Mouse (Mus musculus): Measurements from ENCODE around the gene Eef1e1. TPM values are rescaled to one million over a fixed set of nuclear protein-coding genes. Genes with fewer than 3 reads are reported as not detected.

Gene Eef1e1
- polyA plus RNA-seq, 2 experiments = 21.4 to 44.4 TPM

- 70% methylated on average over 5 of the region's 5 CpGs for WGBS
- H3K9ac ChIP-seq (ENCODE audit: low read depth, low read length, severe bottlenecking) = no peak overlapping the region
- DNase-seq (ENCODE audit: low spot score) (no peak), ATAC-seq (ENCODE audit: low FRiP score, low read depth) (no peak)
- no peaks in the 10 kb centered on the region for H3K4me1 ChIP-seq (ENCODE audit: control insufficient read depth, insufficient read depth, low read length)
- TF ChIP-seq POLR2A (IDR thresholded peaks at IDR 0.05; ENCODE audit: borderline replicate concordance, extremely low read depth, insufficient read depth, insufficient read length) = no peak
- H3K27ac ChIP-seq (replicated peaks; ENCODE audit: low read depth, low read length) = no peak overlapping the region
- H3K4me2 ChIP-seq (replicated peaks; ENCODE audit: low read depth, low read length, severe bottlenecking) = no peak overlapping the region
- no peak overlapping the region for H3K4me3 ChIP-seq (replicated peaks; ENCODE audit: low read length)
- peaks cover 24% of the 10 kb centered on the region for H3K36me3 ChIP-seq (ENCODE audit: control insufficient read depth, insufficient read depth, low read length)
- no peaks in the 10 kb centered on the region for H3K9me3 ChIP-seq (ENCODE audit: control insufficient read depth, low read length)
- no peaks in the 10 kb centered on the region for H3K27me3 ChIP-seq (ENCODE audit: control insufficient read depth, insufficient read depth, low read length)
These were observed 44.6 kb downstream of the Eef1e1 start for GRCm38 (mm10) chr13:38614298-38614697.

DNA sequence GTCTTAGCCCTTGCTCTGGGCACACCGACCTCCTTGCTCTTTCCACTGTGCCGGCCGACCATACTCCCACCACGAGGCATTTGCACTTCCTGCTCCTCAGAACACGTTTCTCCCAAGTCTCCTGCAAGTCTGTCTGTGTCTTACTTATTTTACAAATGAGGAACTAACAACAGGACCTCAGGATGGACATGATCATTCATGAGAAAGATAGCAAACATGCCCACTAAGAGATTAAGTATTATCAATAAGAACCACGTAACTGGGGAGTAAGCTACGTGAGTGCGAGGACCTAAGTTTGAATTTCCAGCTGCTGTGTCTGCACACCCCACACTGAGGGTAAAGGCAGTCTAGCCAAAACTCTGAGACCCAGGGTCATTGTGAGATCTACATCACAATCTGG, 45.3 kb downstream of the Eef1e1 start:
- 88% methylated on average over 8 of the region's 8 CpGs for WGBS
- H3K9me3 ChIP-seq (ENCODE audit: control insufficient read depth, low read length) = no peaks in the 10 kb centered on the region
- TF ChIP-seq POLR2A (IDR thresholded peaks at IDR 0.05; ENCODE audit: borderline replicate concordance, extremely low read depth, insufficient read depth, insufficient read length) = no peak
- peaks cover 22% of the 10 kb centered on the region for H3K36me3 ChIP-seq (ENCODE audit: control insufficient read depth, insufficient read depth, low read length)
- no peak for DNase-seq (ENCODE audit: low spot score)
- no peak overlapping the region for H3K4me3 ChIP-seq (replicated peaks; ENCODE audit: low read length)
- no peak overlapping the region for H3K4me2 ChIP-seq (replicated peaks; ENCODE audit: low read depth, low read length, severe bottlenecking)
- no peak overlapping the region for H3K27ac ChIP-seq (replicated peaks; ENCODE audit: low read depth, low read length)
- no peaks in the 10 kb centered on the region for H3K4me1 ChIP-seq (ENCODE audit: control insufficient read depth, insufficient read depth, low read length)
- H3K9ac ChIP-seq (ENCODE audit: low read depth, low read length, severe bottlenecking) = no peak overlapping the region
- no peaks in the 10 kb centered on the region for H3K27me3 ChIP-seq (ENCODE audit: control insufficient read depth, insufficient read depth, low read length)
- ATAC-seq (ENCODE audit: low FRiP score, low read depth) = no peak

DNA sequence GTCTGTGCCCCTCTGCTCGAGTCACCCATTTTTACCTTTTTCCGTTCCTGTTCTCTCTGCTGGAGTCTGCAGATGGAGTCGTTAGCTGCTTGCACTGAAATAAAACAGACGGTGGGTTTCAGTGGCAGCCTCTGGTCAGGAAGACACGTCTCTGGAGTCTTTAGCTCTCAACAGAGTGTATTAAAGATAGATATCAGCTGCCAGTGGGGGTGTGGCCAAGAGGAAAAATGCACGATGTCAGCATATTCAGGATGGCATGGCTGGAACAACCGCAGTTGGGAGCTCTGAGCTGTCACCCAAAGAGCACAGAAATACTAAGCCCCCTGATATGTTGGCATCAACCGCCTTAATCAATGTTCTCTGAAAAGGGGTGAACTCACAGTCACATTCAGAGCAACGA, 46.2 kb downstream of the Eef1e1 start:
- no peak overlapping the region for H3K4me3 ChIP-seq (replicated peaks; ENCODE audit: low read length)
- no peak overlapping the region for H3K27ac ChIP-seq (replicated peaks; ENCODE audit: low read depth, low read length)
- TF ChIP-seq POLR2A (IDR thresholded peaks at IDR 0.05; ENCODE audit: borderline replicate concordance, extremely low read depth, insufficient read depth, insufficient read length) = no peak
- no peaks in the 10 kb centered on the region for H3K4me1 ChIP-seq (ENCODE audit: control insufficient read depth, insufficient read depth, low read length)
- H3K9me3 ChIP-seq (ENCODE audit: control insufficient read depth, low read length) = no peaks in the 10 kb centered on the region
- WGBS = 83% methylated on average over 9 of the region's 9 CpGs
- H3K36me3 ChIP-seq (ENCODE audit: control insufficient read depth, insufficient read depth, low read length) = peaks cover 22% of the 10 kb centered on the region
- no peak overlapping the region for H3K4me2 ChIP-seq (replicated peaks; ENCODE audit: low read depth, low read length, severe bottlenecking)
- no peaks in the 10 kb centered on the region for H3K27me3 ChIP-seq (ENCODE audit: control insufficient read depth, insufficient read depth, low read length)
- no peak for ATAC-seq (ENCODE audit: low FRiP score, low read depth)
- no peak for DNase-seq (ENCODE audit: low spot score)
- no peak overlapping the region for H3K9ac ChIP-seq (ENCODE audit: low read depth, low read length, severe bottlenecking)

DNA sequence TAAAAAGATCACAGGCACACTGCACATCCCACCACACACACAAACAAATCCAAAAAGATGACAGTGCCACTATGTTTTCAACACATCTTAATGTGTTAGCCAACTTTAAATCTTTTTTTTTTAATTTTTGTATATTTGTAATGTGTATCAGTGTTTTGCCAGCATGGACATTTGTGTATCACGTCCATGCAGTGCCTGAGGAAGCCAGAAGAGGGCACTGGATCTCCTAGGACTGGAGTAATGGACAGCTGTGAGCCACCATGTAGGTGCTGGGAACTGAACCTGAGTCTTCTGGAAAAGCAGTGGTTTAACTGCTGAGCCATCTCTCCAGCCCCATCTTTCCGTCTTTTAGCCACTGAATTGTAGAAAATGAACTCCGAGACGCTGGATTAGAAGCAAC, 46.7 kb downstream of the Eef1e1 start:
- no peaks in the 10 kb centered on the region for H3K4me1 ChIP-seq (ENCODE audit: control insufficient read depth, insufficient read depth, low read length)
- peaks cover 22% of the 10 kb centered on the region for H3K36me3 ChIP-seq (ENCODE audit: control insufficient read depth, insufficient read depth, low read length)
- no peaks in the 10 kb centered on the region for H3K9me3 ChIP-seq (ENCODE audit: control insufficient read depth, low read length)
- no peak overlapping the region for H3K27ac ChIP-seq (replicated peaks; ENCODE audit: low read depth, low read length)
- no peak overlapping the region for H3K4me3 ChIP-seq (replicated peaks; ENCODE audit: low read length)
- ATAC-seq (ENCODE audit: low FRiP score, low read depth) = no peak
- H3K9ac ChIP-seq (ENCODE audit: low read depth, low read length, severe bottlenecking) = no peak overlapping the region
- no peaks in the 10 kb centered on the region for H3K27me3 ChIP-seq (ENCODE audit: control insufficient read depth, insufficient read depth, low read length)
- 96% methylated on average over 4 of the region's 4 CpGs for WGBS
- H3K4me2 ChIP-seq (replicated peaks; ENCODE audit: low read depth, low read length, severe bottlenecking) = no peak overlapping the region
- DNase-seq (ENCODE audit: low spot score) = no peak
- TF ChIP-seq POLR2A (IDR thresholded peaks at IDR 0.05; ENCODE audit: borderline replicate concordance, extremely low read depth, insufficient read depth, insufficient read length) = no peak

DNA sequence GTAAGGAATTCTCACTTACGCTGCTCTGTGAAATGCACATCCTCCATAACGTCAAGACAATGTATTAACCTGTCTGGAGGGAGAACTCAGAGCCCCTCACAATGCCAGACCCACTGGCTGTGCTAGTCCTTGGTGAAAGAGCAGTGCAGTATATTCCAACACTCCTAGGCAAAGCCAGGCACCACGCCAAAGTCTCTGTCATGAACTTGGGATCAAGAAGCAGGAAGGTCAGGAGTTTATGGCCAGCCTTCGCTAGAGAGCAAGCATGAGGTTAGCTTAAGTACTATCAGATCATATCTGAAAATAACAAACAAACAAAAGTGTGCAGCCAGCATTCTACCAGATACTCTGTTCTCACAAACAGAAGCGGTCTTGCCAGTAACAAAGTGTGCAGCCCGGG, 48.5 kb downstream of the Eef1e1 start:
- DNase-seq (ENCODE audit: low spot score) (no peak), ATAC-seq (ENCODE audit: low FRiP score, low read depth) (no peak)
- no peak overlapping the region for H3K4me2 ChIP-seq (replicated peaks; ENCODE audit: low read depth, low read length, severe bottlenecking)
- H3K4me3 ChIP-seq (replicated peaks; ENCODE audit: low read length) = no peak overlapping the region
- 82% methylated on average over 6 of the region's 6 CpGs for WGBS
- no peak overlapping the region for H3K27ac ChIP-seq (replicated peaks; ENCODE audit: low read depth, low read length)
- H3K4me1 ChIP-seq (ENCODE audit: control insufficient read depth, insufficient read depth, low read length) = no peaks in the 10 kb centered on the region
- no peaks in the 10 kb centered on the region for H3K27me3 ChIP-seq (ENCODE audit: control insufficient read depth, insufficient read depth, low read length)
- H3K9ac ChIP-seq (ENCODE audit: low read depth, low read length, severe bottlenecking) = no peak overlapping the region
- no peaks in the 10 kb centered on the region for H3K9me3 ChIP-seq (ENCODE audit: control insufficient read depth, low read length)
- peaks cover 14% of the 10 kb centered on the region; the same call in 1 of the 2 replicates for H3K36me3 ChIP-seq (ENCODE audit: control insufficient read depth, insufficient read depth, low read length)
- no peak for TF ChIP-seq POLR2A (IDR thresholded peaks at IDR 0.05; ENCODE audit: borderline replicate concordance, extremely low read depth, insufficient read depth, insufficient read length)

- Histone ChIP-seq H3K9me3 (ENCODE audit: control insufficient read depth, low read length) (no peaks in the 10 kb centered on the region), H3K36me3 (ENCODE audit: control insufficient read depth, insufficient read depth, low read length) (peaks cover 3% of the 10 kb centered on the region; the same call in 1 of the 2 replicates), H3K9ac (ENCODE audit: low read depth, low read length, severe bottlenecking) (no peak overlapping the region), H3K4me2 (replicated peaks; ENCODE audit: low read depth, low read length, severe bottlenecking) (no peak overlapping the region), H3K27me3 (ENCODE audit: control insufficient read depth, insufficient read depth, low read length) (no peaks in the 10 kb centered on the region), H3K4me1 (ENCODE audit: control insufficient read depth, insufficient read depth, low read length) (no peaks in the 10 kb centered on the region), H3K27ac (replicated peaks; ENCODE audit: low read depth, low read length) (no peak overlapping the region), H3K4me3 (replicated peaks; ENCODE audit: low read length) (no peak overlapping the region)
- no peak for TF ChIP-seq POLR2A (IDR thresholded peaks at IDR 0.05; ENCODE audit: borderline replicate concordance, extremely low read depth, insufficient read depth, insufficient read length)
- WGBS = 88% methylated on average over 6 of the region's 6 CpGs
- no peak for DNase-seq (ENCODE audit: low spot score)
- ATAC-seq (ENCODE audit: low FRiP score, low read depth) = no peak
These were observed 51.7 kb downstream of the Eef1e1 start for GRCm38 (mm10) chr13:38607130-38607529.
